Mouse (Mus musculus) heart, embryonic 14.5 days (tissue): Measurements from ENCODE around the gene Gale. TPM values are rescaled to one million over a fixed set of nuclear protein-coding genes. Genes with fewer than 3 reads are reported as not detected.

ENCODE experiments used
- ATAC-seq: fragments of 200-750 bp; cut with Nextera tagmentation; 2 replicates; pipeline ENCODE4 v1.8.0; 2017; ENCODE audit warnings: low read depth, moderate TSS enrichment; ENCODE audit not compliant: insufficient number of reproducible peaks, insufficient read depth, low FRiP score
- H3K27ac ChIP-seq, 2 experiments: fragments of 200-500 bp in 1 of 2; fragments of 300-500 bp in 1 of 2; sonication (generic) in 1 of 2; replicated peaks in 1 of 2; 2 replicates each; pipeline ENCODE4 v1.5.1; 2012 to 2014; ENCODE audit warnings: low read depth in 2 of 2, low read length in 2 of 2, control low read depth in 1 of 2, mild to moderate bottlenecking in 1 of 2, mixed read lengths in 1 of 2; ENCODE audit not compliant: control insufficient read depth in 1 of 2, insufficient read depth in 1 of 2
- H3K27me3 ChIP-seq: fragments of 300-500 bp; sonication (generic); 2 replicates; pipeline ENCODE4 v1.6.1; 2014; ENCODE audit warnings: mild to moderate bottlenecking, low read length, control low read depth; ENCODE audit not compliant: control insufficient read depth, insufficient read depth
- H3K36me3 ChIP-seq: fragments of 300-500 bp; sonication (generic); 2 replicates; pipeline ENCODE4 v1.6.1; 2014; ENCODE audit warnings: mild to moderate bottlenecking, control low read depth, low read length, mixed read lengths; ENCODE audit not compliant: control insufficient read depth, insufficient read depth
- H3K4me1 ChIP-seq, 2 experiments: fragments of 200-500 bp in 1 of 2; fragments of 300-500 bp in 1 of 2; sonication (generic) in 1 of 2; 2 replicates each; pipeline ENCODE4 v1.6.1; 2012 to 2014; ENCODE audit warnings: low read length in 2 of 2, control low read depth in 1 of 2, mixed read lengths in 1 of 2; ENCODE audit not compliant: control insufficient read depth in 2 of 2, insufficient read depth in 2 of 2
- H3K4me2 ChIP-seq: fragments of 300-500 bp; sonication (generic); 2 replicates; pipeline ENCODE4 v1.6.1; 2014; ENCODE audit warnings: mild to moderate bottlenecking, low read length
- H3K4me3 ChIP-seq, 2 experiments: fragments of 200-500 bp in 1 of 2; fragments of 300-500 bp in 1 of 2; sonication (generic) in 1 of 2; 2 replicates each; pipeline ENCODE4 v1.5.1; 2012 to 2014; ENCODE audit warnings: low read length in 2 of 2, mild to moderate bottlenecking in 2 of 2, control low read depth in 1 of 2, low read depth in 1 of 2, moderate library complexity in 1 of 2; ENCODE audit not compliant: control insufficient read depth in 1 of 2, insufficient read depth in 1 of 2
- H3K9ac ChIP-seq: fragments of 300-500 bp; sonication (generic); 2 replicates; pipeline ENCODE4 v1.6.1; 2014; ENCODE audit warnings: mild to moderate bottlenecking, low read length
- H3K9me3 ChIP-seq: fragments of 300-500 bp; sonication (generic); 2 replicates; pipeline ENCODE4 v1.6.1; 2016; ENCODE audit warnings: low read length, control low read depth; ENCODE audit not compliant: control insufficient read depth
- WGBS: fragments of 180-500 bp; shearing (Covaris S2); extraction: QIAGEN DNeasy Blood & Tissue Kit; methylation state at CpG from one replicate; pipeline ENCODE4 v1.1.7; 2014; 5-methylcytosine and 5-hydroxymethylcytosine counted together
- polyA plus RNA-seq: library from polyadenylated mRNA; unstranded; fragments of >200 nt; fragmentation: Nextera tagmentation; extraction: Ambion mirVana; gene quantifications from 2 replicates; pipeline ENCODE4 v1.2.1, GENCODE M21; 2014

Gene Gale
- polyA plus RNA-seq, 1 experiment from 2014 or later = 19.0 TPM

GRCm38 (mm10) chr4:135995118-135995517, 31.6 kb downstream of the Gale start:
- Histone ChIP-seq H3K27me3 (no peaks in the 10 kb centered on the region), H3K4me3 (no peak overlapping the region), H3K36me3 (no peaks in the 10 kb centered on the region), H3K27ac (no peak overlapping the region), H3K4me1 (no peaks in the 10 kb centered on the region), H3K4me2 (no peak overlapping the region), H3K9me3 (peaks cover 7% of the 10 kb centered on the region; the same call in 1 of the 2 replicates), H3K9ac (no peak overlapping the region)
- no peak for ATAC-seq
- WGBS = 78% methylated on average over 4 of the region's 4 CpGs

- no peak overlapping the region for H3K4me3 ChIP-seq
- H3K4me1 ChIP-seq = no peaks in the 10 kb centered on the region
- H3K4me2 ChIP-seq = no peak overlapping the region
- WGBS = 72% methylated on average over 5 of the region's 5 CpGs
- peaks cover 70% of the 10 kb centered on the region for H3K36me3 ChIP-seq
- no peaks in the 10 kb centered on the region for H3K9me3 ChIP-seq
- H3K27me3 ChIP-seq = no peaks in the 10 kb centered on the region
- H3K27ac ChIP-seq = no peak overlapping the region
- ATAC-seq = no peak
- no peak overlapping the region for H3K9ac ChIP-seq
Measured at GRCm38 (mm10) chr4:136004107-136004675, 40.7 kb downstream of the Gale start.

GRCm38 (mm10) chr4:136004921-136005320, 41.4 kb downstream of the Gale start:
- Histone ChIP-seq H3K4me2 (no peak overlapping the region), H3K36me3 (peaks cover 78% of the 10 kb centered on the region), H3K9me3 (no peaks in the 10 kb centered on the region), H3K9ac (no peak overlapping the region), H3K27ac (no peak overlapping the region), H3K4me3 (no peak overlapping the region), H3K4me1 (no peaks in the 10 kb centered on the region), H3K27me3 (no peaks in the 10 kb centered on the region)
- ATAC-seq = no peak
- 90% methylated on average over 2 of the region's 2 CpGs for WGBS

- H3K4me1 ChIP-seq = no peaks in the 10 kb centered on the region
- H3K9me3 ChIP-seq = no peaks in the 10 kb centered on the region
- ATAC-seq = no peak
- H3K4me2 ChIP-seq = no peak overlapping the region
- no peaks in the 10 kb centered on the region for H3K27me3 ChIP-seq
- H3K27ac ChIP-seq = no peak overlapping the region
- 98% methylated on average over 3 of the region's 3 CpGs for WGBS
- H3K36me3 ChIP-seq = peaks cover 95% of the 10 kb centered on the region
- no peak overlapping the region for H3K4me3 ChIP-seq
- no peak overlapping the region for H3K9ac ChIP-seq
Measured at GRCm38 (mm10) chr4:136006821-136007220, 43.3 kb downstream of the Gale start.

- H3K9me3 ChIP-seq = no peaks in the 10 kb centered on the region
- ATAC-seq = no peak
- H3K36me3 ChIP-seq = peaks cover 94% of the 10 kb centered on the region
- no peak overlapping the region for H3K9ac ChIP-seq
- no peaks in the 10 kb centered on the region for H3K4me1 ChIP-seq
- H3K27ac ChIP-seq = no peak overlapping the region
- H3K4me3 ChIP-seq = no peak overlapping the region
- WGBS = 93% methylated on average over 8 of the region's 8 CpGs
- H3K27me3 ChIP-seq = no peaks in the 10 kb centered on the region
- no peak overlapping the region for H3K4me2 ChIP-seq
Measured at GRCm38 (mm10) chr4:136008782-136009447, 45.4 kb downstream of the Gale start.

DNA sequence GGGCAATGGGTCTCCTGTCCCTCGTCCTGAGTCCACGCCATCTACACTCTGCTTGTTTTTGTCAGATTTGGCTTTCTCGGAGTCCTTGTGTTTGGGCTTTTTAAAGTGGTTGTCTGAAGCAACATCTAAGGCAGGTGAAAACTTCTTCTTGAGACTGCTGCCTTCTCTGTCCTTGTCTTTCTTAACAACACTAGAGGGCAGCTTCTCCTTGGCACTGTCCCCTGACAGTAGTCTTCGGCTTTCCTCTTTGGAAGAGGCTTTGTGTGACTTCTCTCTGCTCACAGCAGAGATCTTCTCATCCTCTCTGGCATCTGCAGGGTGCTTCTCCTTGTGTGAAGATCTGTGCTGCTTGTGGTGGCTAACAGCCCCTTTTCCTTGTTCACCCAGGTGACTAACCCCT, 47.1 kb downstream of the Gale start:
- Histone ChIP-seq H3K4me2 (no peak overlapping the region), H3K9ac (no peak overlapping the region), H3K9me3 (no peaks in the 10 kb centered on the region), H3K27ac (no peak overlapping the region), H3K4me3 (no peak overlapping the region), H3K4me1 (no peaks in the 10 kb centered on the region), H3K27me3 (no peaks in the 10 kb centered on the region), H3K36me3 (peaks cover 84% of the 10 kb centered on the region)
- 92% methylated on average over 4 of the region's 4 CpGs for WGBS
- no peak for ATAC-seq

- WGBS = 66% methylated on average over 3 of the region's 3 CpGs
- H3K4me3 ChIP-seq = no peak overlapping the region
- H3K27me3 ChIP-seq = no peaks in the 10 kb centered on the region
- H3K36me3 ChIP-seq = peaks cover 33% of the 10 kb centered on the region
- ATAC-seq = no peak
- peaks cover 2 to 12% of the 10 kb centered on the region in 2 experiments; a peak in 3 of 4 replicates for H3K4me1 ChIP-seq
- no peak overlapping the region for H3K9ac ChIP-seq
- no peak overlapping the region for H3K4me2 ChIP-seq
- H3K27ac ChIP-seq = no peak overlapping the region
- H3K9me3 ChIP-seq = no peaks in the 10 kb centered on the region
Measured at GRCm38 (mm10) chr4:136016059-136016602, 52.6 kb downstream of the Gale start.
